Mouse (Mus musculus): ENCODE data around the gene Usp5. TPM values are rescaled to one million over a fixed set of nuclear protein-coding genes. Genes with fewer than 3 reads are reported as not detected.

The Usp5 gene
- polyA plus RNA-seq, 1 experiment from 2014 or later = 53.6 TPM

- Histone ChIP-seq H3K4me2 (replicated peaks; ENCODE audit: low read depth, low read length) (peak overlapping the region; percentile 97), H3K27ac (ENCODE audit: low read length) (no peak overlapping the region), H3K36me3 (ENCODE audit: insufficient read depth, low read length) (no peaks in the 10 kb centered on the region), H3K4me3 (ENCODE audit: low read depth, low read length) (peak overlapping the region; percentile 77), H3K9ac (replicated peaks; ENCODE audit: low read depth) (peak overlapping the region; percentile 76), H3K4me1 (ENCODE audit: insufficient read depth, low read depth, low read length) (peaks cover 16% of the 10 kb centered on the region), H3K9me3 (ENCODE audit: low read length) (no peaks in the 10 kb centered on the region), H3K27me3 (replicated peaks; ENCODE audit: insufficient read depth, low read length) (no peaks in the 10 kb centered on the region)
- 39% methylated on average over 14 of the region's 14 CpGs for WGBS
- DNase-seq (ENCODE audit: low spot score) (no peak), ATAC-seq (no peak)
- no peak for TF ChIP-seq CTCF (IDR thresholded peaks at IDR 0.05)
- TF ChIP-seq EP300 (IDR thresholded peaks at IDR 0.05) = no peak
Measured at GRCm38 (mm10) chr6:124809775-124810538, 19.3 kb downstream of the Usp5 start.

- no peaks in the 10 kb centered on the region for H3K36me3 ChIP-seq (ENCODE audit: insufficient read depth, low read length)
- TF ChIP-seq CTCF (IDR thresholded peaks at IDR 0.05) = peak; percentile 93
- no peak for TF ChIP-seq EP300 (IDR thresholded peaks at IDR 0.05)
- peak overlapping the region; percentile 77 for H3K4me3 ChIP-seq (ENCODE audit: low read depth, low read length)
- H3K4me2 ChIP-seq (replicated peaks; ENCODE audit: low read depth, low read length) = peak overlapping the region; percentile 97
- H3K4me1 ChIP-seq (ENCODE audit: insufficient read depth, low read depth, low read length) = peaks cover 16% of the 10 kb centered on the region
- no peaks in the 10 kb centered on the region for H3K9me3 ChIP-seq (ENCODE audit: low read length)
- no peaks in the 10 kb centered on the region for H3K27me3 ChIP-seq (replicated peaks; ENCODE audit: insufficient read depth, low read length)
- DNase-seq (ENCODE audit: low spot score) (peak; percentile 92), ATAC-seq (peak; percentile 29)
- peak overlapping the region; percentile 76 for H3K9ac ChIP-seq (replicated peaks; ENCODE audit: low read depth)
- H3K27ac ChIP-seq (ENCODE audit: low read length) = peak overlapping the region; percentile 97
- WGBS = under 1% methylated on average over 35 of the region's 35 CpGs
Measured at GRCm38 (mm10) chr6:124809052-124809774, 20.1 kb downstream of the Usp5 start.

GRCm38 (mm10) chr6:124808358-124809012 lies 20.8 kb downstream of the Usp5 start, which contains the start of gene Spsb2:
Spsb2 (plus strand) TSS chr6:124808661.
- H3K4me1 ChIP-seq (ENCODE audit: insufficient read depth, low read depth, low read length) = peaks cover 16% of the 10 kb centered on the region
- no peaks in the 10 kb centered on the region for H3K36me3 ChIP-seq (ENCODE audit: insufficient read depth, low read length)
- peak within 1 kb of the TSS; percentile 76 for H3K9ac ChIP-seq (replicated peaks; ENCODE audit: low read depth)
- no peaks in the 10 kb centered on the region for H3K27me3 ChIP-seq (replicated peaks; ENCODE audit: insufficient read depth, low read length)
- peak within 1 kb of the TSS; percentile 77 for H3K4me3 ChIP-seq (ENCODE audit: low read depth, low read length)
- H3K4me2 ChIP-seq (replicated peaks; ENCODE audit: low read depth, low read length) = peak within 1 kb of the TSS; percentile 97
- ATAC-seq = peak; percentile 72
- TF ChIP-seq EP300 (IDR thresholded peaks at IDR 0.05) = no peak; the same call in 1 of the 2 replicates
- TF ChIP-seq CTCF (IDR thresholded peaks at IDR 0.05) = no peak
- DNase-seq (ENCODE audit: low spot score) = peak; percentile 94
- 3% methylated on average over 29 of the region's 29 CpGs for WGBS
- H3K27ac ChIP-seq (ENCODE audit: low read length) = peak within 1 kb of the TSS; percentile 97
- no peaks in the 10 kb centered on the region for H3K9me3 ChIP-seq (ENCODE audit: low read length)

- DNase-seq (ENCODE audit: low spot score) (peak; percentile 46), ATAC-seq (no peak)
- H3K27me3 ChIP-seq (replicated peaks; ENCODE audit: insufficient read depth, low read length) = no peaks in the 10 kb centered on the region
- H3K36me3 ChIP-seq (ENCODE audit: insufficient read depth, low read length) = no peaks in the 10 kb centered on the region
- peak overlapping the region; percentile 77; the same call in 1 of the 2 replicates for H3K4me3 ChIP-seq (ENCODE audit: low read depth, low read length)
- peaks cover 15% of the 10 kb centered on the region for H3K4me1 ChIP-seq (ENCODE audit: insufficient read depth, low read depth, low read length)
- WGBS = 45% methylated on average over 6 of the region's 6 CpGs
- H3K4me2 ChIP-seq (replicated peaks; ENCODE audit: low read depth, low read length) = peak overlapping the region; percentile 97
- H3K9ac ChIP-seq (replicated peaks; ENCODE audit: low read depth) = no peak overlapping the region
- no peaks in the 10 kb centered on the region for H3K9me3 ChIP-seq (ENCODE audit: low read length)
- peak overlapping the region; percentile 97 for H3K27ac ChIP-seq (ENCODE audit: low read length)
- TF ChIP-seq EP300 (IDR thresholded peaks at IDR 0.05) = no peak
- no peak for TF ChIP-seq CTCF (IDR thresholded peaks at IDR 0.05)
Measured at GRCm38 (mm10) chr6:124807986-124808357, 21.3 kb downstream of the Usp5 start.

GRCm38 (mm10) chr6:124807366-124807765 lies 21.9 kb downstream of the Usp5 start:
- Histone ChIP-seq H3K36me3 (ENCODE audit: insufficient read depth, low read length) (no peaks in the 10 kb centered on the region), H3K27ac (ENCODE audit: low read length) (no peak overlapping the region), H3K4me1 (ENCODE audit: insufficient read depth, low read depth, low read length) (peaks cover 11% of the 10 kb centered on the region), H3K27me3 (replicated peaks; ENCODE audit: insufficient read depth, low read length) (no peaks in the 10 kb centered on the region), H3K4me3 (ENCODE audit: low read depth, low read length) (no peak overlapping the region), H3K9ac (replicated peaks; ENCODE audit: low read depth) (no peak overlapping the region), H3K9me3 (ENCODE audit: low read length) (no peaks in the 10 kb centered on the region), H3K4me2 (replicated peaks; ENCODE audit: low read depth, low read length) (no peak overlapping the region)
- DNase-seq (ENCODE audit: low spot score) (no peak), ATAC-seq (no peak)
- WGBS = 75% methylated on average over 4 of the region's 4 CpGs
- no peak for TF ChIP-seq CTCF (IDR thresholded peaks at IDR 0.05)
- TF ChIP-seq EP300 (IDR thresholded peaks at IDR 0.05) = no peak

All from lung, postnatal 0 days (tissue).